In genomic region chr11:52831631-52832310, GRCm38 (mm10) we compare ENCODE assay signal across 16 mouse cellular contexts.
"Had no signal": no experiment of that assay in that cellular context is flagged by ENCODE, and none has a peak within 500 bp of the region (broad histone marks: within the 10 kb centered on the region; RNA-seq: fewer than 3 reads in every experiment).

No protein-coding gene starts in this region.

- DNase-seq: kidney, adult 18-20 months; kidney, postnatal 10 days; kidney, postnatal 4 days; left cerebral cortex, postnatal 4 days; lung, embryonic 14.5 days; lung, postnatal 10 days; lung, postnatal 4 days; right cerebral cortex, adult 18-20 months; right cerebral cortex, postnatal 25 days; thymus, postnatal 4 days had no signal

- H3K9ac ChIP-seq: limb, embryonic 15.5 days; liver, embryonic 12.5 days; lung, embryonic 14.5 days had no signal

- H3K27ac ChIP-seq: layer of hippocampus, adult 2 months; limb, embryonic 15.5 days; liver, embryonic 12.5 days; midbrain, embryonic 10.5 days; stomach, postnatal 0 days had no signal

- ATAC-seq: liver, embryonic 12.5 days had no signal

- H3K36me3 ChIP-seq: limb, embryonic 15.5 days; liver, embryonic 12.5 days; midbrain, embryonic 10.5 days had no signal

- H3K4me2 ChIP-seq: limb, embryonic 15.5 days; liver, embryonic 12.5 days; lung, embryonic 14.5 days had no signal

- H3K4me3 ChIP-seq: layer of hippocampus, adult 2 months; limb, embryonic 15.5 days; liver, embryonic 12.5 days; midbrain, embryonic 10.5 days; myocyte had no signal

- H3K4me1 ChIP-seq: limb, embryonic 15.5 days; liver, embryonic 12.5 days; midbrain, embryonic 10.5 days had no signal

- H3K9me3 ChIP-seq: limb, embryonic 15.5 days; liver, embryonic 12.5 days; midbrain, embryonic 10.5 days had no signal

- H3K27me3 ChIP-seq: limb, embryonic 15.5 days; liver, embryonic 12.5 days had no signal
